In genomic region chr5:123024965-123025573, GRCm38 (mm10) we compare ENCODE assay signal across 14 mouse cellular contexts. TPM values are rescaled to one million over a fixed set of nuclear protein-coding genes. Genes with fewer than 3 reads are reported as not detected.
DNase-seq lines count a peak whose midpoint lies in the region; ATAC-seq lines count a peak whose summit lies in the region.
"Had no signal": no experiment of that assay in that cellular context is flagged by ENCODE, and none has a peak within 500 bp of the region (broad histone marks: within the 10 kb centered on the region; RNA-seq: fewer than 3 reads in every experiment).

No protein-coding gene starts in this region.

- H3K4me1 ChIP-seq in kidney, embryonic 14.5 days (ENCODE audit: control insufficient read depth, insufficient read depth, low read length) = peaks cover 11% of the 10 kb centered on the region
- no peaks in the 10 kb centered on the region for H3K4me1 ChIP-seq in midbrain, embryonic 11.5 days (ENCODE audit: control insufficient read depth, insufficient read depth, low read length)

- H3K9ac ChIP-seq in kidney, embryonic 14.5 days (ENCODE audit: low read depth, low read length) = no peak overlapping the region
- no peak overlapping the region for H3K9ac ChIP-seq in midbrain, embryonic 11.5 days (ENCODE audit: low read length)
- H3K9ac ChIP-seq: embryonic facial prominence, embryonic 15.5 days; limb, embryonic 13.5 days had no signal

- peaks cover 9% of the 10 kb centered on the region; the same call in 1 of the 2 replicates for H3K36me3 ChIP-seq in kidney, embryonic 14.5 days (ENCODE audit: control insufficient read depth, insufficient read depth, low read length)
- peaks cover 15% of the 10 kb centered on the region; the same call in 1 of the 2 replicates for H3K36me3 ChIP-seq in macrophage (ENCODE audit: inconsistent target)
- 0 out of 2 replicates have a peak, but pooled peaks cover 2% of the 10 kb centered on the region for H3K36me3 ChIP-seq in midbrain, embryonic 11.5 days (ENCODE audit: control insufficient read depth, insufficient read depth, low read length)

- H3K27ac ChIP-seq in kidney, embryonic 14.5 days (ENCODE audit: low read depth, low read length) = no peak overlapping the region
- H3K27ac ChIP-seq in macrophage = peak overlapping the region; percentile 85
- no peak overlapping the region for H3K27ac ChIP-seq in midbrain, embryonic 11.5 days (ENCODE audit: low read depth, low read length)
- H3K27ac ChIP-seq: embryonic facial prominence, embryonic 15.5 days; limb, embryonic 13.5 days had no signal

- WGBS in kidney, embryonic 14.5 days = 45% methylated on average over 9 of the region's 9 CpGs
- WGBS in macrophage (ENCODE audit: missing documents) = 2% methylated on average over 9 of the region's 9 CpGs
- 93% methylated on average over 9 of the region's 9 CpGs for WGBS in midbrain, embryonic 11.5 days

- H3K4me3 ChIP-seq in kidney, embryonic 14.5 days (ENCODE audit: low read length) = no peak overlapping the region
- H3K4me3 ChIP-seq in macrophage (ENCODE audit: inconsistent target) = no peak overlapping the region
- no peak overlapping the region for H3K4me3 ChIP-seq in midbrain, embryonic 11.5 days (ENCODE audit: low read depth, low read length)
- H3K4me3 ChIP-seq: embryonic facial prominence, embryonic 15.5 days; limb, embryonic 13.5 days; myocyte had no signal

- H3K4me2 ChIP-seq in kidney, embryonic 14.5 days (replicated peaks; ENCODE audit: low read depth, low read length) = no peak overlapping the region
- H3K4me2 ChIP-seq in midbrain, embryonic 11.5 days = no peak overlapping the region
- H3K4me2 ChIP-seq: embryonic facial prominence, embryonic 15.5 days; limb, embryonic 13.5 days had no signal

- peaks cover 89% of the 10 kb centered on the region for H3K79me2 ChIP-seq in macrophage (ENCODE audit: inconsistent target)

- H3K9me3 ChIP-seq in kidney, embryonic 14.5 days (ENCODE audit: control insufficient read depth, low read length) = no peaks in the 10 kb centered on the region
- H3K9me3 ChIP-seq in midbrain, embryonic 11.5 days (ENCODE audit: control insufficient read depth, low read length) = no peaks in the 10 kb centered on the region
- H3K9me3 ChIP-seq: embryonic facial prominence, embryonic 15.5 days; limb, embryonic 13.5 days had no signal

- H3K27me3 ChIP-seq in kidney, embryonic 14.5 days (ENCODE audit: control insufficient read depth, insufficient read depth, low read length) = no peaks in the 10 kb centered on the region
- H3K27me3 ChIP-seq in midbrain, embryonic 11.5 days (ENCODE audit: control insufficient read depth, insufficient read depth, low read length) = no peaks in the 10 kb centered on the region
- H3K27me3 ChIP-seq: embryonic facial prominence, embryonic 15.5 days; limb, embryonic 13.5 days had no signal

- DNase-seq in kidney, postnatal 14 days = no peak
- peak; percentile 74 to 75 for DNase-seq in B cell, adult 2 months
- DNase-seq in urinary bladder, postnatal 25 days (ENCODE audit: low spot score) = no peak
- no peak for DNase-seq in midbrain, embryonic 11.5 days (ENCODE audit: low spot score, missing footprints)
- no peak for DNase-seq in adrenal gland, postnatal 4 days (ENCODE audit: low spot score in 2 of 2)
- DNase-seq: cerebellum, adult 8-10 months; thymus, adult 2 months had no signal

- ATAC-seq in kidney, embryonic 14.5 days (ENCODE audit: low FRiP score, low TSS enrichment) = peak; percentile 20; the same call in 1 of the 2 replicates
- peak; percentile 92 for ATAC-seq in granulocyte monocyte progenitor cell, adult 5-6 weeks (replicated peaks; ENCODE audit: poor library complexity, severe bottlenecking)
- ATAC-seq in midbrain, embryonic 11.5 days (ENCODE audit: low FRiP score) = no peak

RNA-seq across cellular contexts. Expression of gene Orai1, which starts 10.2 kb away (rescaled TPM):
- 21.5 and 23.2 TPM in 2 replicates for polyA plus RNA-seq in kidney, embryonic 14.5 days (2014; fragmentation: Nextera tagmentation; extraction: Ambion mirVana)
- total RNA-seq in granulocyte monocyte progenitor cell, adult 5-6 weeks (2014; fragmentation: Nextera tagmentation) = 40.9 and 43.8 TPM in 2 replicates
- 15.6 and 22.4 TPM in 2 replicates for total RNA-seq in granulocyte monocyte progenitor cell, adult 5-6 weeks (2017)
- 10 to 100 TPM in 21 of 26 experiments, 1 to 10 TPM in 5; 2.8 to 40.6 (median 18.2) TPM for total RNA-seq in macrophage (2018; cell fraction: chromatin; rRNA removed)
- total RNA-seq in macrophage (2018; cell fraction: cytosol; rRNA removed) = 10 to 100 TPM; 18.7 to 41.9 (median 32.1) TPM
- 10 to 100 TPM in 24 of 26 experiments, 1 to 10 TPM in 2; 7.3 to 39.8 (median 20.7) TPM for total RNA-seq in macrophage (2018; cell fraction: nucleus; rRNA removed)
- polyA plus RNA-seq in macrophage (2018) = 17.7 to 42.0 TPM (median 35.0 TPM) in 3 replicates
- polyA plus RNA-seq in midbrain, embryonic 11.5 days (2014; fragmentation: Nextera tagmentation; extraction: Ambion mirVana) = 8.2 and 10.5 TPM in 2 replicates
- 10 to 100 TPM; 12.6 to 14.1 TPM for total RNA-seq in adrenal gland, postnatal 4 days (2021)

RNA-seq across cellular contexts. Expression of gene Morn3, which starts 21.7 kb away (rescaled TPM):
- polyA plus RNA-seq in kidney, embryonic 14.5 days (2014; fragmentation: Nextera tagmentation; extraction: Ambion mirVana) = 1.3 and 1.7 TPM in 2 replicates
- total RNA-seq in granulocyte monocyte progenitor cell, adult 5-6 weeks (2014; fragmentation: Nextera tagmentation) = 0.58 TPM in 1 of 2 replicates, not detected in the other
- total RNA-seq in granulocyte monocyte progenitor cell, adult 5-6 weeks (2017) = not detected in 2 replicates
- not detected for total RNA-seq in macrophage (2018; cell fraction: chromatin; rRNA removed)
- total RNA-seq in macrophage (2018; cell fraction: cytosol; rRNA removed) = not detected
- not detected for total RNA-seq in macrophage (2018; cell fraction: nucleus; rRNA removed)
- not detected in 3 replicates for polyA plus RNA-seq in macrophage (2018)
- polyA plus RNA-seq in midbrain, embryonic 11.5 days (2014; fragmentation: Nextera tagmentation; extraction: Ambion mirVana) = not detected in 2 replicates
- not detected for total RNA-seq in adrenal gland, postnatal 4 days (2021)
- polyA plus RNA-seq: heart, postnatal 0 days; limb, embryonic 13.5 days; myocyte had no signal

RNA-seq across cellular contexts. Expression of gene Kdm2b, which starts 35.4 kb away (rescaled TPM):
- 59.1 and 105 TPM in 2 replicates for polyA plus RNA-seq in kidney, embryonic 14.5 days (2014; fragmentation: Nextera tagmentation; extraction: Ambion mirVana)
- 42.8 and 63.5 TPM in 2 replicates for total RNA-seq in granulocyte monocyte progenitor cell, adult 5-6 weeks (2014; fragmentation: Nextera tagmentation)
- 54.8 and 58.7 TPM in 2 replicates for total RNA-seq in granulocyte monocyte progenitor cell, adult 5-6 weeks (2017)
- 10 to 100 TPM in 23 of 26 experiments, 1 to 10 TPM in 3; 7.2 to 82.4 (median 41.6) TPM for total RNA-seq in macrophage (2018; cell fraction: chromatin; rRNA removed)
- 10 to 100 TPM in 25 of 26 experiments, 1 to 10 TPM in 1; 9.1 to 34.3 (median 22.3) TPM for total RNA-seq in macrophage (2018; cell fraction: cytosol; rRNA removed)
- total RNA-seq in macrophage (2018; cell fraction: nucleus; rRNA removed) = 10 to 100 TPM in 25 of 26 experiments, 1 to 10 TPM in 1; 9.9 to 63.2 (median 24.7) TPM
- polyA plus RNA-seq in macrophage (2018) = 23.6 to 28.0 TPM (median 23.7 TPM) in 3 replicates
- polyA plus RNA-seq in midbrain, embryonic 11.5 days (2014; fragmentation: Nextera tagmentation; extraction: Ambion mirVana) = 62.4 and 62.8 TPM in 2 replicates
- total RNA-seq in adrenal gland, postnatal 4 days (2021) = 10 to 100 TPM; 32.9 to 33.7 TPM

RNA-seq across cellular contexts. Expression of gene Tmem120b, which starts 43.1 kb away (rescaled TPM):
- polyA plus RNA-seq in kidney, embryonic 14.5 days (2014; fragmentation: Nextera tagmentation; extraction: Ambion mirVana) = 12.0 and 13.1 TPM in 2 replicates
- 1.8 and 3.1 TPM in 2 replicates for total RNA-seq in granulocyte monocyte progenitor cell, adult 5-6 weeks (2014; fragmentation: Nextera tagmentation)
- total RNA-seq in granulocyte monocyte progenitor cell, adult 5-6 weeks (2017) = 1.6 and 2.3 TPM in 2 replicates
- 10 to 100 TPM in 22 of 26 experiments, 1 to 10 TPM in 4; 7.3 to 56.2 (median 16.3) TPM for total RNA-seq in macrophage (2018; cell fraction: chromatin; rRNA removed)
- total RNA-seq in macrophage (2018; cell fraction: cytosol; rRNA removed) = 1 to 10 TPM; 2.4 to 6.0 (median 3.9) TPM
- total RNA-seq in macrophage (2018; cell fraction: nucleus; rRNA removed) = 10 to 100 TPM in 16 of 26 experiments, 1 to 10 TPM in 10; 5.4 to 27.9 (median 11.3) TPM
- polyA plus RNA-seq in macrophage (2018) = 4.5 to 7.4 TPM (median 5.4 TPM) in 3 replicates
- 7.6 and 7.9 TPM in 2 replicates for polyA plus RNA-seq in midbrain, embryonic 11.5 days (2014; fragmentation: Nextera tagmentation; extraction: Ambion mirVana)
- 10 to 100 TPM; 11.4 to 12.2 TPM for total RNA-seq in adrenal gland, postnatal 4 days (2021)

Comparison
In these comparisons a context has a peak if more than half of its experiments do, and no peak if none do; other contexts are left out.
1. DNase-seq: peak in B cell, adult 2 months (2 of 2); none in kidney, postnatal 14 days (single experiment), urinary bladder, postnatal 25 days (single experiment), midbrain, embryonic 11.5 days (single experiment) and adrenal gland, postnatal 4 days (0 of 2).